Mouse (Mus musculus): ENCODE data around the gene Slc34a1.
"Not testable (repeated sequence)": the region's sequence is repeated elsewhere in the genome, so short reads cannot be mapped to it uniquely, and the experiment has no call there.

The Slc34a1 gene

DNA sequence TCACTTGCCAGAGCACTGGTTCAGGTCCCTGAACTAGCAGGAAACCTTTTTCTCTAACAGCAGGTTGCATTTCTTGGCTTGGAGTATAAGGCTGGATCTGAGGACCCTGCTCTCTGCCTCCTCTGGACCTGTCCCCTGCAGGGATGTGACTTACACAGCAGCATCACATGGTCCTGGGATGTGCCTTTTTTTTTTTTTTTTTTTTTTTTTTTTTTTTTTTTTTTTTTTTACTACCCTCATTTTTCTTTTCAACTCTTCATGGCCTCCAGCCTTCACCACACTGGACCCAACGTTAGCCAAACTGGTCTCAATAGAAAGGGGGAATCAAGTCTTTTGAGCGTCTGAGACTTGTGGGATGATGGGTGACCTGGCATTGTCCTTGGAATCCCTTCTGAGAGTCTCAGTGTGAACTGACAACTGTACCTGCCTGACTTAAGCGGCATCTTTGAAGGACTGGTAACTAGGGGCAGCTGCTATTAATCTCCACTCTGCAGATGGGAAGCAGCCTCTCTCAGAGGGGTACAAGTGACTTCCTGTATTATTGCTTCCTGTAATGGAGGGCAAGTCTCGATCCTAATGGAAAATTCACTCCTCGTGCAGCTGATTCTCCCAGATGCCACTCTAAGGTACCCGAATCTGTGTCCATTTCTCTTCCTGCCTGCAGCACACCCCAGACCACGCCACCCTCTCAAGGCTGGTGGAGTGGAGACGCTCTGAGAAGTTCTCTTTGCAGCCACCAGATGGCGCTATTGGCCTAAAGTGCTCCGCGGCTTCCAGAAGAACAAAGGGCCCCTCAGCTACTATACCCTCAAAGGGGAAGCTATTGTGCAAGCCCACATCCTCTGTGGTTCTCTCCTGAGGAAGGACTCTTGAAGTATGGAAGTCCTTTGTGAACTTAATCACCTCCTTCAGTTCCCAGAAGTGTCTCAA lies 7.1 kb downstream of the Slc34a1 start:
- DNase-seq, result peak; percentile 81

DNA sequence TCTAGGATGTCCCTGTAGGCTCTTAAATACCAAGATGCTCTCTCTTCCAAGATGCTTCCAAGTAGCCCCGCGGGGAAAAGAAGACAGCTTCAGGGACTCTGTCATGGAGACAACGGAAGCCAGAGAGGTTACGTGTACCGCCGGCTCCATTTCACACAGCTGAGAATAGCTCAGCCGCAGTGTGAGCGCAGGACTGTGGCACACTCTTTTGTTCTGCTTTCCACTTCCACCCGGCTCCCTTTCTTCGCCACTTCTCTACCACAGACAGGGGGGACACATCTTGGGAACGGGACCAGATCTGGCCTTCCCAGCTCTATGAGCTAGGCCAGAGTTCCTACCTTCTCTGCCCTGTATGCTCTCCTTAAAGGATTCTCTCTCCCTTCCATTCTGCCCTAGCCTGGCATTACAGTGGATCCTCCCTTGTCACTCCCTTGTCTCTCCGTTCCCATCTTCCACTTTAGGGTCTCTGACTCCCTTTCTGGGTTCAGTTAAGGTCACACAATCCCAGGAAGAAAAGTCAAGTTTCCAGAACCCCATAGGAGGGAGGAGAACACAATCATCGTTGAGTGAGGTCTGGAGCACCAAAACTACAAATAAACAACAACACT lies 7.9 kb downstream of the Slc34a1 start:
- DNase-seq, result no peak

DNA sequence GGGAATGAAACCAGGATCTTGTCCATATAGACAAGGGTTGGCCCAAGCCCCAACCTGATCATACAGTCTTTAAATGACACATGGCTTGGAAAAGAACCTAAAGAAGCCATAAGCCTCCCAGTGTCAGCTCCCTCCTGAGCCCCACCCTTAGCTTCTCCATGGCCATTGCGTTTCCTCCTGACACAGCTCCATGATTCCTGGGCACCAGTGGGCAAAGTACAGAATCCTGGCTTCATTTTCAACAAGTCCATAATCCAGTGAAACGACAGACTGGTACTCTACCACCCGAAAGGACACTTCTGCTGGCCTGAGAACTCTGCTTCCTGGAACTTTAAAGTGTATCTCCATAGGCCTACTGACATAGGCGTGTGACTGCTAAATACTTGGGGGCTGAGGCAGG lies 9.4 kb downstream of the Slc34a1 start:
- DNase-seq, result no peak

DNA sequence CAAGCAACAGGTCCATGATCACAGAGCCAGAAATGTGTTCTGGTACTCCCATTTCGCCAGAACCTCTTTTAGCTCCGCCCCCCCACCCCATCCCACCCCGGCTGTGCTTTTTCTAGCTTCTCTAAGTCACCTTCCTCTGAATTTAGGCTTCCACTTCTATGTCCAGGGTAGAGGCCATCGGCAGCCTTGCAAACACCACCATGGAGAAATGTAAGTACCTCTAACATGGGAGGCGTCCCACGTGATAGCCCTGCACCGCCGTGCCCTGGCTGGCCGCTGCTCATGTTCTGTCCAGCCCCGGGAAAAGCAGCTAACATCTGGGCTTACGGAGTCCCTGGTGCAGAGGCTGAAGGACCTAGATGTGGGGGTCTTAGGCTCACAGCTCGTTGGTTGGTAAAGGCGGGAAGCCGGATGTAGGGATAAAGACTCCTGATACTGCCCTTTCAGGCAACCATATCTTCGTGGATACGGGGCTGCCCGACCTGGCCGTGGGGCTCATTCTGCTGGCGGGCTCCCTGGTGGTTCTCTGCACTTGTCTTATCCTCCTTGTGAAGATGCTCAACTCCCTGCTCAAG lies 10.6 kb downstream of the Slc34a1 start:
- no peak for DNase-seq

DNA sequence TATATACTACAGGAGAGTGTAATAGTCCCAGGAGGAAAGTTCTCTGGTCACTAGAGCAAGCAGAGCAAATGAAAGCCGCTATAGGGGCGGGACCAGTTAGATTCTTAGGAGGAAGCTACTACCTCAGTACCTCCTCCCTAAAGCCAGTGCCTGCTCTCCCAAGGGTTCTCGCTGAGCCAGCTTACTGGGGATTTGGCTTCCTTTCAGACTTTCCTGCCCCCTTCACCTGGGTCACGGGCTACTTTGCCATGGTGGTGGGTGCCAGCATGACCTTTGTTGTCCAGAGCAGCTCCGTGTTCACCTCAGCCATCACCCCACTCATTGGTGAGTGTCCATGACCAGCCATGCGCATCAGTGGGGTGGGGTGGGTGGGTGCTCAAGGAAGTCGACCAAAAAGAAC lies 13.8 kb downstream of the Slc34a1 start:
- DNase-seq, result no peak

- DNase-seq, result no peak
These were observed 14.8 kb downstream of the Slc34a1 start for GRCm38 (mm10) chr13:55412643-55413307.

DNA sequence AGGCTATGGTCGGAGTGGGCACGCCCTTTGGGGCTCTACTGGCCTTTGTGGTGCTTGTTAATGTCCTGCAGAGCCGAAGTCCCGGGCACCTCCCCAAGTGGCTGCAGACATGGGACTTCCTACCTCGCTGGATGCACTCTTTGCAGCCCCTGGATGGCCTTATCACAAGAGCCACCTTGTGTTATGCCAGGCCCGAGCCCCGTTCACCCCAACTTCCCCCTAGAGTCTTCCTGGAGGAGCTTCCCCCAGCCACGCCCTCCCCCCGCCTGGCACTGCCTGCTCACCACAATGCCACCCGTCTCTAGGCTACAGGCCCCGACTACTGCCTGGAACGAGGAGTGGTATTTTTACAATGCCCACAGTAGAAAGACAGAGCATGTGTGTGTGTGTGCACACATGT lies 15.3 kb downstream of the Slc34a1 start:
- no peak for DNase-seq

DNA sequence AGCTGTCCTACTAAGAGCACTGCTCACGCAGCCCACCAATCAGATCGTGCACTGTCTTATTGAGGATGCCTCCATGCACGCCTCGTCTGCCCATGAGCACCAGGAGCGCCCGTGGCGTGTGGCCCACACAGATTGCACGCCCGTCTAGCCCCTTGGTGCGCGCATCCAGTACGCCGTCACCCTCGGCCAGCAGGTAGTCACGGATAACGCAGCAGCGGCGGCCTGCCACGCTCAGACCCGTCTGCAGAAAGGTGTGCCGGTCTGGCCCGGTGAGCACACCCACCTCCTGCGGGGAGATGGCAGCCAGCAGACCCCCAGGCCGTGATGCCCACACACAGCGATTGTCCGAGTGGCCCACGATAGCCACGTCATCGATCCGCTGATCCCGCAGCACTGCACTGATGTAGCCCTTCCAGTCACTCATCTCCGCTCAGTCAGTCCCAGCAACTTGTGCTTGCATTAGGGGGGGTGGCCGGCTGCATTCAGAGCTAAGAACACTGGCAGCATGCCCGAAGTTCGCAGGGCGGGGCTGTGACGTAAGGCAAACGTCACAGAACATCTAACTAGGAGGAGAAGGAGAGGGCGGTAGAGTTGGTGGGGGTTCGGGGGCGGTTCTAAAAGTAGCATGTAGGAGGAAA lies 16.9 kb downstream of the Slc34a1 start, which contains the start of gene Pfn3:
Gene Pfn3, minus strand, starts transcription at position 490 of the 638 bp plus-strand sequence.
- peak; percentile 59 for DNase-seq

GRCm38 (mm10) chr13:55418004-55418403 lies 20.0 kb downstream of the Slc34a1 start:
- DNase-seq, result peak; percentile 93

DNA sequence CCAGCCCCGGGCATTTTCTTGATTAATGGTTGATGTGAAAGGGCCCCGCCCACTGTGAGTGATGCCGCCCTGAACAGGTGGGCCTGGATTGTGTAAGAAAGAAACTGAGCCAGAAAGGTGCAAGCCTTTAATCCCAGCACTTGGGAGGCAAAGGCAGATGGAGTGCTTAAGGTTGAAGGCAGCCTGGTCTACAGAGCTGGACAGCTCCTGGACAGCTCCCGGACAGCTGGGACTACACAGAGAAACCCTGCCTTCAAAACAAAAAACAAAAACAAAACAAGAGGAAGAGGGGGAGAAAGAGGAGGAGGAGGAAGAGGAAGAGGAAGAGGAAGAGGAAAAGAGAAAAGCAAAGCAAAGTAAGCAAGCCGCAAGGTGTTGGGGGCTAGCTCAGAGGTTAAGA lies 21.2 kb downstream of the Slc34a1 start:
- DNase-seq, result no peak

GRCm38 (mm10) chr13:55420018-55420932 lies 22.3 kb downstream of the Slc34a1 start:
- DNase-seq, result no peak

DNA sequence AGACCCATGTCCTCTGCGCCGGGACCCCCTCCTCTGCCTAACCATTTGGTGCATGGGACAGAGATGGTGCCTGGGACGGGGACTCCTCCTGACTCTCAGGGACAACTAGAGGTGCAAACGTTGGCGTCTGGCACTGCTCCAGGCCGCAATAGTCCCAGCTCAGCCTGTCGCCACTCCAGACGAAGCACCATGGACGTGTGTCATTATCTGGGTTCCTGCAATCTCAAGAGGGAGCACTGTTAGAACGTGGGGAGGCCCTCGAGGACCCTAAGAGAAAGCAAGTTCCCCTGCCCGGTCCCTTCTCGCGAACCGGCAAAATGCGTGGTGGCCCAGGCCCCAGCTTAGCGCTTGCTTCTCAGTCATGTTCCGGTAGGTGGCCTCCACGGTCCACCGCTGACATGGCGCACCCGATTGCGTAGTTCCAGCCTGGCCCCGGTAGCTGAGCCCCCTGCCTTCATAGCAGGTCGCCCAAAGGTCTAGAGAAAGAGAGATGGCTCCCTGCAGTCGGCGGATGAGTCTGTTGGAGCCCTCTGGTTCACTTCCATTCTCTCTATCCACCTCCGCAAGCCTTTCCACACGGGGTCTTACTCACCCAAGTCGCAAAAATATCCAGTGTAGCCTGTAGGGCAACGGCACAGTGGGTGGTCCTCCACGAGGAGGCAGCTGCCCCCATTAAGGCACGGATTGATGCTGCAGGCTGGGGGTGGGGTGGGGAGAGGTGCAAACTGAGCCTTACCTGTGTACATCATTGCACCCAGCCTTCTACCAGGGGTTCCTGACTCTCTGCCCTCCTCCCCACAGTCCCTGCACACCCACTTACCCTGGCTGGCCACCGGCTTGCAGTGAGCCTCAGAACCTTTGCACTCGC lies 23.2 kb downstream of the Slc34a1 start:
- DNase-seq, result peak; percentile 78

- no peak for DNase-seq
These were observed 28.6 kb downstream of the Slc34a1 start, which contains the start of gene F12 for GRCm38 (mm10) chr13:55426613-55427012. F12 (minus strand) TSS chr13:55426793.

DNA sequence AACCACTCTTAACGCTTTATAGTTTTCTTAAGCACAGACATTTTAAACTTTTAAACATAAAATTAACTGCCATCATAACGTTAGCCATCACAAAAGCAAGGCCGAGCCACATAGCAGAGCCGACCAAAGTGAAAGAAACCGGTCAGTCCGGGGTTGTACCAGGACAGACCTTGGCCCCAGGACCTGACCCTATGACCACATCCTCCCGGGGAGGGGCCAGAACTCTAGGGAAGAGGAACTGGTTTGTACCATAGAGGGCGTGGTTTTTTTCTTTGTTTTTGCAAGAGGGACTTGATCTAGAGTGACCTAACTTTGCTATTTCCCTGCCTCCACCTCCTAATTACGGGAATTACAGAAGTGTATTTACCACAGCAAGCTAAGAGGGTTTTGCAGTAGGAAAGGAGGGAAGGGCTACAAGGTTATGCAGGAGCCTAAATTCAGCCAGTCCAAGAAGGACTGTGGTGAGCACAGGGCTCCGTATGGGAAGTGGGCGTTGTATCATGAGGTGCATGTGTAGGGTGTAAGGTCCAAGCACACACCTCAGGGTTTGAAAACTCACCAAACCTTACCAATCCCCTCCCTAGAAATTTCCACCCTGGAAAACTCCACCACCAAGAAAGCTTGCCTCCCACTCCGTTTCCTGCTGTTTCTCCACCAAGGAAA lies 31.4 kb downstream of the Slc34a1 start:
- DNase-seq, result peak; percentile 93

DNA sequence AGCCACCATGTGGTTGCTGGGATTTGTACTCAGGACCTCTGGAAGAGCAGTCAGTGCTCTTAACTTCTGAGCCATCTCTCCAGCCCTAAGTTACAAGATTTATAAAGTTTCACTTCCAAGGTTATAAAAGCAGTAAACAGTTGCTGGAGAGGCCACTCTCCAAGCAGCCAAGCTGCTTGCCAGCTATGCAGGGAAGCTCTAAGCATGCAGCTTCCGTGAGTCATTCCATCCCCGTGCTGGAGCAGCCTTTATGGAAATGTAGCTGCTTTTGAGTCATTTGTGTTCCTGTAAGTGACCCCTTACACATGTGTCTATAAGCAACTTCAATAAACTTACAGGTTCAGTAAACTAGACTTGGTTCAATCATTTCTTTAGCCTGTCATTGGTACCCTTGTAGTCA lies 32.6 kb downstream of the Slc34a1 start:
- DNase-seq, result no peak

- DNase-seq, result peak; percentile 59
These were observed 34.1 kb downstream of the Slc34a1 start for GRCm38 (mm10) chr13:55431889-55432685.

DNA sequence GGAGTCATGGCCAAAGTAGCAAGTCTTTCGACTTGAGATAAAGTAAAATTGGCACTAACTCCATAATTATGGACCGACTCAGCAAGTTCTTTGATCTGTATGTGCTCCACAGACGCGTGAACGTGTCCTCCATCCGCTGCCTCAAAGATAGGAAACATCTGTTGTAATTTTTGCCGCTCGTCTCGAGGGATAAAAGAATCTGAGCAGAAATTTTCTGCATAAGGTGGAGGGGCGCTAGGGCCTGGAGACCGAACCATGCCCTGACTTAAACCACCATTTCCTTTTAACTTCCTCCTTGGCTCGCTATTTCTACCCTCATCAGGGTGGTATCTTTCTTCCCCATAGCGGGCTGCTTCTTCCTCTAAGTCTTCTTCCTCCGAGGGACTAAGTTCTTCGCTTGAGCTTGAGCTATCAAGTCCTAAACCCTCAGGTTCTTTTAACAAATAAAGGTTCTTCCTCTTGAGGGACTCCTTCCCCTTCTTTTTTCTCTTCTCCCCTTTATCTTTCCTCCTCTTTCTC lies 39.2 kb downstream of the Slc34a1 start:
- DNase-seq, result not testable (repeated sequence)

DNA sequence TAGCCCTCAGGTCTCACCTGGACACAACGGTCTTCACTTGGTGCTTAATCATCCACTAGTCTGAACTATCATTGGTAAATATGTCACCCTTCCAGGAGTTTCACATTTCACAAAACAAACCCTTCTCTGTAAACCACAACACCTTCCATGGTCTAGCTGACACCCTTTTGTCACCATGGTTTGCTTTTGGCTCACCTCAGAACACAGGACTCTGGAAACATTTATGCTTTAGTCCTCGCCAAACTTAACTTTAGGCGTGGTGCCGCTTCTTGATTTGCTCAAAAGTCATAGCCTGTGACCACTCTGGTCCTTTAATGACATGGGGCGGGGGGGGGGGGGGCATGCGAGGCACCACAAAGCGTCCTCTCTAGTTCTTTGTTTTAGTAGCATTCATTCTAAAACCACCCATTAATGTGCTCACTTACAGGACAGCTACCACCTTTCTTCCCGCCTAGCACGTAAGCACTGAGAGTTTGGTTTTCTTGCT lies 45.9 kb downstream of the Slc34a1 start:
- DNase-seq, result no peak

Measured in lung, postnatal 36 days (tissue).